Mouse (Mus musculus) E14TG2a.4 (cell line): ENCODE results near the gene Snx20.

ENCODE experiments used
- CTCF ChIP-seq: conservative IDR thresholded peaks from 2 replicates; pipeline ENCODE4 v1.5.1; 2014; ENCODE audit warnings: low read length
- NANOG ChIP-seq: IDR thresholded peaks from 2 replicates; pipeline ENCODE4 v1.6.1; 2014; ENCODE audit warnings: borderline replicate concordance, low read length, mixed read lengths
- POU5F1 ChIP-seq: IDR thresholded peaks from 2 replicates; pipeline ENCODE4 v1.6.1; 2014; ENCODE audit warnings: low read length, borderline replicate concordance

DNA sequence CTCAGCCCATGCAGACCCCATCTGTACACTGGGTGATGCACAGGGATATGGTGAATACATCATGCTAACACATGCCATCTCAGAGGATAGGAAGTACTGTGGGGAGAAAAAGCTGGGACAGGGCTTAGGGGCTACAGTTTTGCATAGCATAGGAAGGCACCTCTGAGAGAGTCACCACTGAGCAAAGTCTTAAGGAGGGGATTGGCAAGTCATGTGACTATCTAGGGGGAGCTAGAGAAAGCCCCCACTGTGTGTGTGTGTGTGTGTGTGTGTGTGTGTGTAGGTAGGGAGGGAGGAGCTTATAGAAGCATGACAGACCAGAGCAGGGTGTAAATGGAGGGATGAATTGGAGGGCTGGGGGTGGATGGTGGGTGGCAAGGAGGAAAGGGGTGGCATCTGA lies 12.4 kb upstream of the Snx20 start:
- TF ChIP-seq CTCF: no peak
- no peak for TF ChIP-seq NANOG
- TF ChIP-seq POU5F1: no peak
